Mouse (Mus musculus): ENCODE results near the gene B4galt5. TPM values are rescaled to one million over a fixed set of nuclear protein-coding genes. Genes with fewer than 3 reads are reported as not detected.
"Not testable (repeated sequence)": the region's sequence is repeated elsewhere in the genome, so short reads cannot be mapped to it uniquely, and the experiment has no call there.

B4galt5 gene
- 12.7 and 12.9 TPM in 2 replicates for polyA plus RNA-seq (2016; fragmentation: Nextera tagmentation; extraction: Ambion mirVana)

GRCm38 (mm10) chr2:167348376-167349282 lies at the start of gene B4galt5:
B4galt5 (minus strand) TSS chr2:167349183.
- peak; percentile 67 for ATAC-seq (ENCODE audit: low FRiP score, low read depth)
- peak within 1 kb of the TSS; percentile 87 for H3K4me2 ChIP-seq (replicated peaks)
- H3K4me1 ChIP-seq, result peaks cover 22% of the 10 kb centered on the region; the same call in 1 of the 2 replicates
- peak within 1 kb of the TSS; percentile 92 for H3K27ac ChIP-seq (replicated peaks)
- peaks cover 27% of the 10 kb centered on the region for H3K27me3 ChIP-seq
- H3K9ac ChIP-seq (replicated peaks), result peak within 1 kb of the TSS; percentile 84
- WGBS, result under 1% methylated on average over 62 of the region's 111 CpGs
- H3K9me3 ChIP-seq, result no peaks in the 10 kb centered on the region
- peak within 1 kb of the TSS; percentile 83 for H3K4me3 ChIP-seq
- no peaks in the 10 kb centered on the region; the same call in 1 of the 2 replicates for H3K36me3 ChIP-seq

GRCm38 (mm10) chr2:167396420-167396819 lies 47.4 kb upstream of the B4galt5 start:
- H3K4me2 ChIP-seq (replicated peaks); H3K4me3 ChIP-seq; H3K9me3 ChIP-seq; H3K27me3 ChIP-seq; H3K36me3 ChIP-seq; ATAC-seq (ENCODE audit: low FRiP score, low read depth); H3K4me1 ChIP-seq; H3K9ac ChIP-seq (replicated peaks); H3K27ac ChIP-seq (replicated peaks): not testable (repeated sequence)
- 95% methylated on average over 9 of the region's 9 CpGs for WGBS

- no peaks in the 10 kb centered on the region for H3K36me3 ChIP-seq
- H3K9me3 ChIP-seq, result no peaks in the 10 kb centered on the region
- 81% methylated on average over 7 of the region's 7 CpGs for WGBS
Observed at GRCm38 (mm10) chr2:167394426-167394825, 45.4 kb upstream of the B4galt5 start.

GRCm38 (mm10) chr2:167386998-167387397 lies 38.0 kb upstream of the B4galt5 start:
- H3K4me2 ChIP-seq (replicated peaks), result no peak overlapping the region
- no peak overlapping the region for H3K27ac ChIP-seq (replicated peaks)
- no peak overlapping the region for H3K4me3 ChIP-seq
- no peaks in the 10 kb centered on the region for H3K27me3 ChIP-seq
- no peaks in the 10 kb centered on the region for H3K9me3 ChIP-seq
- ATAC-seq (ENCODE audit: low FRiP score, low read depth), result no peak
- no peaks in the 10 kb centered on the region for H3K36me3 ChIP-seq
- no peaks in the 10 kb centered on the region for H3K4me1 ChIP-seq
- WGBS, result 82% methylated on average over 6 of the region's 6 CpGs
- H3K9ac ChIP-seq (replicated peaks), result no peak overlapping the region

More at GRCm38 (mm10) chr2:167394426-167394825, 45.4 kb upstream of the B4galt5 start:
- no peaks in the 10 kb centered on the region for H3K27me3 ChIP-seq
- H3K27ac ChIP-seq (replicated peaks), result no peak overlapping the region
- no peak overlapping the region for H3K9ac ChIP-seq (replicated peaks)
- H3K4me1 ChIP-seq, result no peaks in the 10 kb centered on the region
- no peak overlapping the region for H3K4me2 ChIP-seq (replicated peaks)
- H3K4me3 ChIP-seq, result no peak overlapping the region
- no peak for ATAC-seq (ENCODE audit: low FRiP score, low read depth)

- no peaks in the 10 kb centered on the region for H3K27me3 ChIP-seq
- H3K9ac ChIP-seq (replicated peaks), result no peak overlapping the region
- H3K9me3 ChIP-seq, result no peaks in the 10 kb centered on the region
- H3K4me3 ChIP-seq, result no peak overlapping the region
- no peak for ATAC-seq (ENCODE audit: low FRiP score, low read depth)
- H3K4me2 ChIP-seq (replicated peaks), result no peak overlapping the region
- no peak overlapping the region for H3K27ac ChIP-seq (replicated peaks)
- H3K4me1 ChIP-seq, result no peaks in the 10 kb centered on the region
- no peaks in the 10 kb centered on the region for H3K36me3 ChIP-seq
- WGBS, result 83% methylated on average over 4 of the region's 4 CpGs
Observed at GRCm38 (mm10) chr2:167386456-167386855, 37.5 kb upstream of the B4galt5 start.

- Histone ChIP-seq H3K27me3 (no peaks in the 10 kb centered on the region), H3K36me3 (no peaks in the 10 kb centered on the region), H3K4me2 (replicated peaks) (no peak overlapping the region), H3K27ac (replicated peaks) (no peak overlapping the region), H3K4me1 (peaks cover 9% of the 10 kb centered on the region; the same call in 1 of the 2 replicates), H3K4me3 (no peak overlapping the region), H3K9me3 (no peaks in the 10 kb centered on the region), H3K9ac (replicated peaks) (no peak overlapping the region)
- ATAC-seq (ENCODE audit: low FRiP score, low read depth), result no peak
- 90% methylated on average over 13 of the region's 13 CpGs for WGBS
Observed at GRCm38 (mm10) chr2:167383666-167384083, 34.7 kb upstream of the B4galt5 start.

- no peak overlapping the region for H3K9ac ChIP-seq (replicated peaks)
- H3K27me3 ChIP-seq, result no peaks in the 10 kb centered on the region
- no peaks in the 10 kb centered on the region for H3K36me3 ChIP-seq
- H3K9me3 ChIP-seq, result no peaks in the 10 kb centered on the region
- no peak overlapping the region for H3K27ac ChIP-seq (replicated peaks)
- peaks cover 9% of the 10 kb centered on the region; the same call in 1 of the 2 replicates for H3K4me1 ChIP-seq
- no peak overlapping the region for H3K4me2 ChIP-seq (replicated peaks)
- ATAC-seq (ENCODE audit: low FRiP score, low read depth), result no peak
- no peak overlapping the region for H3K4me3 ChIP-seq
- WGBS, result 88% methylated on average over 7 of the region's 7 CpGs
Observed at GRCm38 (mm10) chr2:167382389-167382788, 33.4 kb upstream of the B4galt5 start.

- Histone ChIP-seq H3K4me2 (replicated peaks) (no peak overlapping the region), H3K4me3 (no peak overlapping the region), H3K9me3 (no peaks in the 10 kb centered on the region), H3K4me1 (peaks cover 9% of the 10 kb centered on the region; the same call in 1 of the 2 replicates), H3K27me3 (no peaks in the 10 kb centered on the region), H3K36me3 (no peaks in the 10 kb centered on the region), H3K27ac (replicated peaks) (no peak overlapping the region), H3K9ac (replicated peaks) (no peak overlapping the region)
- ATAC-seq (ENCODE audit: low FRiP score, low read depth), result no peak
- 84% methylated on average over 7 of the region's 7 CpGs for WGBS
Observed at GRCm38 (mm10) chr2:167381596-167381995, 32.6 kb upstream of the B4galt5 start.

GRCm38 (mm10) chr2:167380615-167381285 lies 31.8 kb upstream of the B4galt5 start:
- 66% methylated on average over 7 of the region's 7 CpGs for WGBS
- Histone ChIP-seq H3K4me3 (no peak overlapping the region), H3K36me3 (no peaks in the 10 kb centered on the region), H3K9me3 (no peaks in the 10 kb centered on the region), H3K27ac (replicated peaks) (no peak overlapping the region), H3K4me1 (peaks cover 9% of the 10 kb centered on the region; the same call in 1 of the 2 replicates), H3K4me2 (replicated peaks) (no peak overlapping the region), H3K9ac (replicated peaks) (no peak overlapping the region), H3K27me3 (no peaks in the 10 kb centered on the region)
- no peak for ATAC-seq (ENCODE audit: low FRiP score, low read depth)

GRCm38 (mm10) chr2:167378972-167379371 lies 30.0 kb upstream of the B4galt5 start:
- no peaks in the 10 kb centered on the region for H3K9me3 ChIP-seq
- H3K4me2 ChIP-seq (replicated peaks), result no peak overlapping the region
- ATAC-seq (ENCODE audit: low FRiP score, low read depth), result no peak
- no peak overlapping the region for H3K27ac ChIP-seq (replicated peaks)
- no peak overlapping the region for H3K4me3 ChIP-seq
- H3K4me1 ChIP-seq, result peaks cover 9% of the 10 kb centered on the region; the same call in 1 of the 2 replicates
- H3K9ac ChIP-seq (replicated peaks), result no peak overlapping the region
- 32% methylated on average over 4 of the region's 4 CpGs for WGBS
- H3K27me3 ChIP-seq, result no peaks in the 10 kb centered on the region
- H3K36me3 ChIP-seq, result no peaks in the 10 kb centered on the region

GRCm38 (mm10) chr2:167377697-167378096 lies 28.7 kb upstream of the B4galt5 start:
- Histone ChIP-seq H3K9ac (replicated peaks) (no peak overlapping the region), H3K36me3 (no peaks in the 10 kb centered on the region), H3K4me2 (replicated peaks) (no peak overlapping the region), H3K4me3 (no peak overlapping the region), H3K27me3 (no peaks in the 10 kb centered on the region), H3K27ac (replicated peaks) (no peak overlapping the region), H3K4me1 (peaks cover 9% of the 10 kb centered on the region; the same call in 1 of the 2 replicates), H3K9me3 (no peaks in the 10 kb centered on the region)
- 82% methylated on average over 3 of the region's 3 CpGs for WGBS
- ATAC-seq (ENCODE audit: low FRiP score, low read depth), result no peak

GRCm38 (mm10) chr2:167376160-167376564 lies 27.2 kb upstream of the B4galt5 start:
- H3K4me1 ChIP-seq, result peaks cover 9% of the 10 kb centered on the region; the same call in 1 of the 2 replicates
- H3K27me3 ChIP-seq, result no peaks in the 10 kb centered on the region
- H3K36me3 ChIP-seq, result no peaks in the 10 kb centered on the region
- no peak for ATAC-seq (ENCODE audit: low FRiP score, low read depth)
- no peak overlapping the region for H3K9ac ChIP-seq (replicated peaks)
- no peak overlapping the region for H3K27ac ChIP-seq (replicated peaks)
- no peak overlapping the region for H3K4me2 ChIP-seq (replicated peaks)
- 82% methylated on average over 8 of the region's 8 CpGs for WGBS
- H3K4me3 ChIP-seq, result no peak overlapping the region
- no peaks in the 10 kb centered on the region for H3K9me3 ChIP-seq
